Mouse (Mus musculus) liver, embryonic 15.5 days (tissue): ENCODE measurements around the gene Lrrc45. TPM values are rescaled to one million over a fixed set of nuclear protein-coding genes. Genes with fewer than 3 reads are reported as not detected.
A peak's percentile ranks its signal among the peaks of the same experiment; 100 is the strongest.
"Not testable (repeated sequence)": the region's sequence is repeated elsewhere in the genome, so short reads cannot be mapped to it uniquely, and the experiment has no call there.

Experiments
- ATAC-seq: fragments of 200-750 bp; cut with Nextera tagmentation; 2 replicates; pipeline ENCODE4 v1.8.0; 2017; ENCODE audit warnings: moderate number of reproducible peaks, mild to moderate bottlenecking, moderate library complexity; ENCODE audit not compliant: insufficient read depth
- H3K27ac ChIP-seq: fragments of 300-500 bp; sonication (generic); replicated peaks from 2 replicates; pipeline ENCODE4 v1.5.1; 2015; ENCODE audit warnings: mild to moderate bottlenecking, inconsistent platforms
- H3K27me3 ChIP-seq: fragments of 300-500 bp; sonication (generic); 2 replicates; pipeline ENCODE4 v1.6.1; 2015; ENCODE audit warnings: mild to moderate bottlenecking, inconsistent platforms
- H3K36me3 ChIP-seq: fragments of 300-500 bp; sonication (generic); replicated peaks from 2 replicates; pipeline ENCODE4 v1.6.1; 2015; ENCODE audit warnings: moderate library complexity, mild to moderate bottlenecking, inconsistent platforms
- H3K4me1 ChIP-seq: fragments of 300-500 bp; sonication (generic); replicated peaks from 2 replicates; pipeline ENCODE4 v1.6.1; 2015; ENCODE audit warnings: inconsistent platforms
- H3K4me2 ChIP-seq: fragments of 300-500 bp; sonication (generic); 2 replicates; pipeline ENCODE4 v1.6.1; 2015; ENCODE audit warnings: moderate library complexity, mild to moderate bottlenecking, inconsistent platforms
- H3K4me3 ChIP-seq: fragments of 300-500 bp; sonication (generic); replicated peaks from 2 replicates; pipeline ENCODE4 v1.5.1; 2015; ENCODE audit warnings: mild to moderate bottlenecking, inconsistent platforms
- H3K9ac ChIP-seq: fragments of 300-500 bp; sonication (generic); 2 replicates; pipeline ENCODE4 v1.6.1; 2015; ENCODE audit warnings: moderate library complexity, mild to moderate bottlenecking, inconsistent platforms
- H3K9me3 ChIP-seq: fragments of 300-500 bp; sonication (generic); replicated peaks from 2 replicates; pipeline ENCODE4 v1.6.1; 2016; ENCODE audit warnings: inconsistent platforms
- WGBS: fragments of 180-500 bp; shearing (Covaris S2); methylation state at CpG from one replicate; pipeline ENCODE4 v1.1.7; 2015; ENCODE audit warnings: mixed read lengths; ENCODE audit not compliant: insufficient replicate concordance; 5-methylcytosine and 5-hydroxymethylcytosine counted together
- polyA plus RNA-seq: library from polyadenylated mRNA; unstranded; fragments of >200 nt; fragmentation: Nextera tagmentation; extraction: Ambion mirVana; gene quantifications from 2 replicates; pipeline ENCODE4 v1.2.1, GENCODE M21; 2015

Lrrc45 gene
- polyA plus RNA-seq, 1 experiment from 2014 or later, result 9.7 TPM

- no peak overlapping the region for H3K4me3 ChIP-seq
- peaks cover 25% of the 10 kb centered on the region for H3K4me1 ChIP-seq
- H3K36me3 ChIP-seq, result no peaks in the 10 kb centered on the region
- H3K4me2 ChIP-seq, result no peak overlapping the region
- no peak overlapping the region for H3K9ac ChIP-seq
- ATAC-seq, result no peak
- no peaks in the 10 kb centered on the region for H3K9me3 ChIP-seq
- no peak overlapping the region for H3K27ac ChIP-seq
- WGBS, result 61% methylated on average over 11 of the region's 11 CpGs
- H3K27me3 ChIP-seq, result peaks cover 32% of the 10 kb centered on the region
These were observed 15.0 kb downstream of the Lrrc45 start for GRCm38 (mm10) chr11:120728530-120729240.

GRCm38 (mm10) chr11:120729432-120730050 is 15.8 kb downstream of the Lrrc45 start:
- H3K4me3 ChIP-seq, H3K36me3 ChIP-seq, H3K9ac ChIP-seq, H3K27ac ChIP-seq, H3K9me3 ChIP-seq: not testable (repeated sequence)
- ATAC-seq, result peak; percentile 27; the same call in 1 of the 2 replicates
- Histone ChIP-seq H3K4me2 (peak overlapping the region; percentile 46), H3K27me3 (peaks cover 32% of the 10 kb centered on the region), H3K4me1 (peaks cover 25% of the 10 kb centered on the region)
- WGBS, result 4% methylated on average over 18 of the region's 21 CpGs

GRCm38 (mm10) chr11:120730331-120730870 is 16.7 kb downstream of the Lrrc45 start:
- Histone ChIP-seq H3K4me3 (no peak overlapping the region), H3K4me2 (no peak overlapping the region), H3K27me3 (peaks cover 32% of the 10 kb centered on the region), H3K4me1 (peaks cover 25% of the 10 kb centered on the region), H3K9me3 (no peaks in the 10 kb centered on the region), H3K36me3 (no peaks in the 10 kb centered on the region), H3K27ac (no peak overlapping the region), H3K9ac (no peak overlapping the region)
- WGBS, result 72% methylated on average over 10 of the region's 10 CpGs
- no peak for ATAC-seq

DNA sequence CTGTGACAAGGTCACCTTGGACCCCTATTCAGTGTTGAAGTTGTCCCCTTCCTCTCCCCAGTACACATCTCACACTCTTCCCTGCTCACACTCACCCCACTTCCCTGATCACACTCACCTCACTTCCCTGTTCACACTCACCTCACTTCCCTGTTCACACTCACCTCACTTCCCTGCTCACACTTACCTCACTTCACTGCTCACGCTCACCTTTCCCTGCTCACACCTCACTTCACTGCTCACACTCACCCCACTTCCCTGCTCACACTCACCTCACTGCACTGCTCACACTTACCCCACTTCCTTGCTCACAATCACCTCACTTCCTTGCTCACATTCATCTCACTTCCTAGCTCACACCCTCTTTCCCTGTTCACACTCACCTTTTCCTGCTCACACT is 17.7 kb downstream of the Lrrc45 start:
- Histone ChIP-seq H3K36me3 (no peaks in the 10 kb centered on the region), H3K9ac (no peak overlapping the region), H3K4me1 (peaks cover 21% of the 10 kb centered on the region), H3K27me3 (peaks cover 32% of the 10 kb centered on the region), H3K4me3 (no peak overlapping the region), H3K4me2 (no peak overlapping the region), H3K9me3 (no peaks in the 10 kb centered on the region), H3K27ac (no peak overlapping the region)
- no peak for ATAC-seq
- WGBS, result 93% methylated on average over 1 of the region's 1 CpGs

DNA sequence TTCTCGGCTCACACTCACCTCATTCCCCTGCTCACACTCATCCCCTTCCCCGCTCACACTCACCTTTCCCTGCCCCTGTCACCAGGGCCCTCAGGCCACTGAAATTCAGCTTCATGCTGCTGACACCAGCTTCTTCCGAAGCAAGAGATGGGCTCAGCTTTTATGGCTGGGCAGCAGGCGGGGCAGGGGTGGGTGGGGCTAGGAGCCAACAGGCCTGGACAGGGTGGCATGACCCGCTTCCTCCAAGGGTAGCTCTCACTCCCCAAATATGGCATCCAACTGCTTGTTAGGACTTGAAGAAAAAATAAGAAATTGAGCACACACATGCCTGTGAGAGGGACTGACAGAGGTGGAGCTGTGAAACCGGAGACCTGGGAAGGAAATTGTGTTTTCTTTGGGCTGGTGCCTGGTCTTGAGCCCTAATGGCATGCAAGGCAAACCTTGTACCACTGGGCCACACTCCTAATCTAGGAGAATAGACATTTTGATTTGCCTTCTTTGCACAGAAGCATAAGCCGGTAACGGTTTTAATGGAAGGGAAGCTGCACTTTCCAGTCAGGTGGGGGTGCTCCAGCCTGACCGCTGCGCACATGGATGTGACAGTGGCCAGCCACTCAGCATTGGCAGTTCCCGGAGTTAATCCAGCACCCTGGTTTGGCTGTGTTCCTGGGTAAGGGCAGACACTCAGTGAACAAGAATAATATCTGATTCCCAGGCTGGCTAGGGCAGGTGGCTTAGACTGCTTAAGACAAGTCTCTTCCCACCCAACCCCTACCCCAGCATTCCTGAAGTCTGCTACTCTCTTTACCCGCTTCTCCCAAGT is 18.3 kb downstream of the Lrrc45 start, which contains the start of gene Cbr2:
Gene Cbr2, minus strand, starts transcription at position 257 of the 823 bp plus-strand sequence.
- Histone ChIP-seq H3K4me1 (peaks cover 15% of the 10 kb centered on the region), H3K36me3 (no peaks in the 10 kb centered on the region), H3K27ac (no peak within 1 kb of the TSS), H3K9ac (no peak within 1 kb of the TSS), H3K4me2 (no peak within 1 kb of the TSS), H3K27me3 (peaks cover 32% of the 10 kb centered on the region), H3K4me3 (no peak within 1 kb of the TSS), H3K9me3 (no peaks in the 10 kb centered on the region)
- 67% methylated on average over 12 of the region's 12 CpGs for WGBS
- ATAC-seq, result no peak

- Histone ChIP-seq H3K9ac (no peak overlapping the region), H3K9me3 (no peaks in the 10 kb centered on the region), H3K4me2 (no peak overlapping the region), H3K4me3 (no peak overlapping the region), H3K27ac (no peak overlapping the region), H3K27me3 (peaks cover 28% of the 10 kb centered on the region), H3K4me1 (peaks cover 10% of the 10 kb centered on the region), H3K36me3 (no peaks in the 10 kb centered on the region)
- 38% methylated on average over 6 of the region's 6 CpGs for WGBS
- ATAC-seq, result no peak
These were observed 19.8 kb downstream of the Lrrc45 start for GRCm38 (mm10) chr11:120733521-120733920.

GRCm38 (mm10) chr11:120736424-120736823 is 22.7 kb downstream of the Lrrc45 start:
- no peak for ATAC-seq
- WGBS, result 49% methylated on average over 6 of the region's 6 CpGs
- no peak overlapping the region for H3K27ac ChIP-seq
- H3K4me2 ChIP-seq, result no peak overlapping the region
- no peak overlapping the region for H3K9ac ChIP-seq
- H3K4me3 ChIP-seq, result no peak overlapping the region
- peaks cover 12% of the 10 kb centered on the region for H3K27me3 ChIP-seq
- H3K4me1 ChIP-seq, result no peaks in the 10 kb centered on the region
- H3K36me3 ChIP-seq, result no peaks in the 10 kb centered on the region
- H3K9me3 ChIP-seq, result no peaks in the 10 kb centered on the region

DNA sequence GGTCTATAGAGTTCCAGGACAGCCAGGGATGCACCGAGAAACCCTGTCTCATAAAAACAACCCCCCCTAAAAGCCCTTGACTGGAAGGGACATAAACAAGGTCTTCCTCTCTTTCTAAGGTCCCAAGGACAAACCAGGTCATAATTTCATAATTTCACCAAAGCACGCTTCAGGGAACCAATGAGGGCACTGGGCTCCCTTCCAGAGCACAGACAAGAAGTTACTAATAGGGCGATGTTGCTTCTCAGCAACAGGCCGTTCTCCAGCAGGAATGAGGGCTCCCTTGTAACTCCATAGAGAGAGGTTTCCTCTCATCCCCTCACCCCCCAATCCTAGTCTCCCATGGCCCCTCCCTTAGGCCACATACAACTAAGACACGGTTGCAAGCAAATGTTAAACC is 27.3 kb downstream of the Lrrc45 start:
- ATAC-seq, result no peak
- Histone ChIP-seq H3K4me2 (no peak overlapping the region), H3K9me3 (no peaks in the 10 kb centered on the region), H3K27me3 (no peaks in the 10 kb centered on the region; the same call in 1 of the 2 replicates), H3K9ac (no peak overlapping the region), H3K36me3 (no peaks in the 10 kb centered on the region), H3K27ac (no peak overlapping the region), H3K4me1 (no peaks in the 10 kb centered on the region), H3K4me3 (no peak overlapping the region)
- WGBS, result 72% methylated on average over 5 of the region's 5 CpGs

DNA sequence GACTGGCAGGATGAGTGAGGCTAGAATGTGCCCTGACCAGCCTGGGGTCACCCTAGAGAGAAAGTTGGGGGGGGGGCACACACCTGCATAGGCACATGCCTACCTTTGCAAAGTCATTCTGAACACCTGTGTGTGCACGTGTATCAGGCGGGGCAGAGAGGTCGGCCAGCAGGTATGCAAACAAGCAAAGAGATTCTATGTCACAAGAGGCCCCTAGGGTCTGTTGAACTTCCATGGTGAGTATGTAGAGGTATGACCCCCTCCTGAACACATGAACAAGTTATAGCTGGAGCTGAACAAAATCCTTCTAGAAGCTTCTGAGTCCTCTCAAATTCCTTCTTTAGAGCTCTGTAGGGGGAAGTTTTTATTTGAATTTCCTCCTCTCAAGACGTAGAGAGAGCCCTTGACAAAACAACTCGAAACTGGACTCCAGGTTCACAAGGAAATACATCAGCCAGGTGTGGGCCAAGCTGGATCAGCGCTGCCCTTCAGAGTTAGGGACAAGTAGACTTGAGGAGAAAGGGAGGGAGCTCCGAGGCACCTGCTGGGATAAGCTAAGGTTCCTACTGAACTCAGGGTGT is 30.5 kb downstream of the Lrrc45 start:
- Histone ChIP-seq H3K4me3 (no peak overlapping the region), H3K27me3 (no peaks in the 10 kb centered on the region; the same call in 1 of the 2 replicates), H3K9ac (no peak overlapping the region), H3K4me1 (no peaks in the 10 kb centered on the region), H3K27ac (no peak overlapping the region), H3K4me2 (no peak overlapping the region), H3K9me3 (no peaks in the 10 kb centered on the region), H3K36me3 (no peaks in the 10 kb centered on the region)
- 58% methylated on average over 7 of the region's 7 CpGs for WGBS
- no peak for ATAC-seq

DNA sequence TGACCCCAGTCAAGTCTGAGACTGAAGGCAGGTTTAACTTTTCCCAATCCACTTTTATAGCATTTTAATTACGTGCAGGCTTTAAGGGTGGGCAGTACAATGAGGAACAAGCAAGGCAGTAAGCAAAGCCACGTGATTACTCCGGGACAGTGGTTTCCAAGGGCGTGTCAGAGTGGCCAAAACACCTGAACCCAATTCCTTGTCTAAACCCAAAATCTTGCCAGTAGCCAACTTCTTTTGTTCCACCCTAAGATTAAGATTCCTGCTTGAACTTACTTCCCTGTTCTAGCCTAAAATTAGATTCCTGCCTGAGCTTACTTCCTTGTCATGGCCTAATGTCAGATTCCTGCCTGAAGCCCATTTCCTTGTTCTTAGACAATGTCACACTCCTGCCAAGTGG is 34.2 kb downstream of the Lrrc45 start:
- no peak overlapping the region for H3K27ac ChIP-seq
- no peaks in the 10 kb centered on the region for H3K36me3 ChIP-seq
- no peak overlapping the region for H3K4me2 ChIP-seq
- peaks cover 5% of the 10 kb centered on the region; the same call in 1 of the 2 replicates for H3K27me3 ChIP-seq
- H3K4me3 ChIP-seq, result no peak overlapping the region
- H3K4me1 ChIP-seq, result no peaks in the 10 kb centered on the region
- no peak overlapping the region for H3K9ac ChIP-seq
- WGBS, result 37% methylated on average over 4 of the region's 4 CpGs
- ATAC-seq, result no peak
- H3K9me3 ChIP-seq, result no peaks in the 10 kb centered on the region
